Mouse (Mus musculus): ENCODE data around the gene Tmem120b.

- no peak for TF ChIP-seq POLR2A (IDR thresholded peaks at IDR 0.05; ENCODE audit: low read depth, low read length)
- TF ChIP-seq CTCF (IDR thresholded peaks at IDR 0.05; ENCODE audit: extremely low read depth, insufficient read length, insufficient replicate concordance, low read depth, low read length), result no peak
These were observed 48.7 kb upstream of the Tmem120b start for GRCm38 (mm10) chr5:123019336-123020016.

Data from small intestine, adult 2 months (tissue).